Mouse (Mus musculus): ENCODE measurements around the gene Agbl3. TPM values are rescaled to one million over a fixed set of nuclear protein-coding genes. Genes with fewer than 3 reads are reported as not detected.

Agbl3 gene
- polyA plus RNA-seq (2015; fragmentation: Nextera tagmentation; extraction: Ambion mirVana): 9.4 and 14.4 TPM in 2 replicates

GRCm38 (mm10) chr6:34780231-34780942 lies at the start of gene Agbl3:
Gene Agbl3 (plus strand): TSS chr6:34780432.
- Histone ChIP-seq H3K9ac (ENCODE audit: low read depth, low read length) (peak within 1 kb of the TSS; percentile 91), H3K36me3 (ENCODE audit: control insufficient read depth, insufficient read depth, low read length) (no peaks in the 10 kb centered on the region), H3K4me1 (ENCODE audit: control insufficient read depth, insufficient read depth, low read depth, low read length) (peaks cover 2% of the 10 kb centered on the region; the same call in 1 of the 2 replicates), H3K4me3 (ENCODE audit: low read length) (peak within 1 kb of the TSS; percentile 67), H3K4me2 (ENCODE audit: low read length) (peak within 1 kb of the TSS; percentile 67), H3K9me3 (ENCODE audit: control insufficient read depth, low read length) (no peaks in the 10 kb centered on the region), H3K27me3 (replicated peaks; ENCODE audit: control insufficient read depth, insufficient read depth, low read length) (no peaks in the 10 kb centered on the region), H3K27ac (ENCODE audit: low read depth, low read length) (peak within 1 kb of the TSS; percentile 97)
- peak; percentile 96 for ATAC-seq
- whole genome bisulfite sequencing: under 1% methylated on average over 57 of the region's 81 CpGs

- no peak overlapping the region for H3K27ac ChIP-seq (ENCODE audit: low read depth, low read length)
- no peaks in the 10 kb centered on the region for H3K9me3 ChIP-seq (ENCODE audit: control insufficient read depth, low read length)
- no peak overlapping the region for H3K4me2 ChIP-seq (ENCODE audit: low read length)
- no peak for ATAC-seq
- no peak overlapping the region for H3K4me3 ChIP-seq (ENCODE audit: low read length)
- H3K4me1 ChIP-seq (ENCODE audit: control insufficient read depth, insufficient read depth, low read depth, low read length): peaks cover 7% of the 10 kb centered on the region
- no peak overlapping the region for H3K9ac ChIP-seq (ENCODE audit: low read depth, low read length)
- H3K27me3 ChIP-seq (replicated peaks; ENCODE audit: control insufficient read depth, insufficient read depth, low read length): no peaks in the 10 kb centered on the region
- 77% methylated on average over 6 of the region's 6 CpGs for WGBS
- no peaks in the 10 kb centered on the region for H3K36me3 ChIP-seq (ENCODE audit: control insufficient read depth, insufficient read depth, low read length)
Measured at GRCm38 (mm10) chr6:34731007-34731406, 49.2 kb upstream of the Agbl3 start.

GRCm38 (mm10) chr6:34731529-34731928 lies 48.7 kb upstream of the Agbl3 start:
- 57% methylated on average over 9 of the region's 9 CpGs for WGBS
- peaks cover 7% of the 10 kb centered on the region for H3K4me1 ChIP-seq (ENCODE audit: control insufficient read depth, insufficient read depth, low read depth, low read length)
- ATAC-seq: peak; percentile 52; the same call in 1 of the 2 replicates
- H3K4me2 ChIP-seq (ENCODE audit: low read length): peak overlapping the region; percentile 19; the same call in 1 of the 2 replicates
- H3K36me3 ChIP-seq (ENCODE audit: control insufficient read depth, insufficient read depth, low read length): no peaks in the 10 kb centered on the region
- no peak overlapping the region for H3K9ac ChIP-seq (ENCODE audit: low read depth, low read length)
- no peaks in the 10 kb centered on the region for H3K27me3 ChIP-seq (replicated peaks; ENCODE audit: control insufficient read depth, insufficient read depth, low read length)
- no peaks in the 10 kb centered on the region for H3K9me3 ChIP-seq (ENCODE audit: control insufficient read depth, low read length)
- no peak overlapping the region for H3K27ac ChIP-seq (ENCODE audit: low read depth, low read length)
- no peak overlapping the region for H3K4me3 ChIP-seq (ENCODE audit: low read length)

GRCm38 (mm10) chr6:34734940-34735695 lies 45.1 kb upstream of the Agbl3 start:
- Histone ChIP-seq H3K4me3 (ENCODE audit: low read length) (no peak overlapping the region), H3K9me3 (ENCODE audit: control insufficient read depth, low read length) (no peaks in the 10 kb centered on the region), H3K9ac (ENCODE audit: low read depth, low read length) (no peak overlapping the region), H3K36me3 (ENCODE audit: control insufficient read depth, insufficient read depth, low read length) (no peaks in the 10 kb centered on the region), H3K27ac (ENCODE audit: low read depth, low read length) (no peak overlapping the region), H3K27me3 (replicated peaks; ENCODE audit: control insufficient read depth, insufficient read depth, low read length) (no peaks in the 10 kb centered on the region), H3K4me1 (ENCODE audit: control insufficient read depth, insufficient read depth, low read depth, low read length) (peaks cover 7% of the 10 kb centered on the region), H3K4me2 (ENCODE audit: low read length) (no peak overlapping the region)
- no peak for ATAC-seq
- 88% methylated on average over 13 of the region's 13 CpGs for WGBS

GRCm38 (mm10) chr6:34736934-34737333 lies 43.3 kb upstream of the Agbl3 start:
- H3K4me3 ChIP-seq (ENCODE audit: low read length): no peak overlapping the region

GRCm38 (mm10) chr6:34743946-34744345 lies 36.3 kb upstream of the Agbl3 start:
- no peaks in the 10 kb centered on the region; the same call in 1 of the 2 replicates for H3K36me3 ChIP-seq (ENCODE audit: control insufficient read depth, insufficient read depth, low read length)
- no peaks in the 10 kb centered on the region for H3K27me3 ChIP-seq (replicated peaks; ENCODE audit: control insufficient read depth, insufficient read depth, low read length)
- no peak overlapping the region for H3K9ac ChIP-seq (ENCODE audit: low read depth, low read length)
- no peak overlapping the region for H3K4me3 ChIP-seq (ENCODE audit: low read length)
- no peak for ATAC-seq
- H3K4me2 ChIP-seq (ENCODE audit: low read length): no peak overlapping the region
- H3K27ac ChIP-seq (ENCODE audit: low read depth, low read length): no peak overlapping the region
- H3K4me1 ChIP-seq (ENCODE audit: control insufficient read depth, insufficient read depth, low read depth, low read length): no peaks in the 10 kb centered on the region
- no peaks in the 10 kb centered on the region for H3K9me3 ChIP-seq (ENCODE audit: control insufficient read depth, low read length)
- 79% methylated on average over 4 of the region's 4 CpGs for WGBS

More at GRCm38 (mm10) chr6:34736934-34737333, 43.3 kb upstream of the Agbl3 start:
- Histone ChIP-seq H3K4me1 (ENCODE audit: control insufficient read depth, insufficient read depth, low read depth, low read length) (no peaks in the 10 kb centered on the region), H3K27me3 (replicated peaks; ENCODE audit: control insufficient read depth, insufficient read depth, low read length) (no peaks in the 10 kb centered on the region), H3K9ac (ENCODE audit: low read depth, low read length) (no peak overlapping the region), H3K36me3 (ENCODE audit: control insufficient read depth, insufficient read depth, low read length) (no peaks in the 10 kb centered on the region), H3K4me2 (ENCODE audit: low read length) (no peak overlapping the region), H3K9me3 (ENCODE audit: control insufficient read depth, low read length) (no peaks in the 10 kb centered on the region), H3K27ac (ENCODE audit: low read depth, low read length) (no peak overlapping the region)
- no peak for ATAC-seq
- 63% methylated on average over 2 of the region's 2 CpGs for WGBS

GRCm38 (mm10) chr6:34747846-34748245 lies 32.4 kb upstream of the Agbl3 start:
- no peaks in the 10 kb centered on the region for H3K27me3 ChIP-seq (replicated peaks; ENCODE audit: control insufficient read depth, insufficient read depth, low read length)
- H3K4me2 ChIP-seq (ENCODE audit: low read length): no peak overlapping the region
- H3K36me3 ChIP-seq (ENCODE audit: control insufficient read depth, insufficient read depth, low read length): no peaks in the 10 kb centered on the region; the same call in 1 of the 2 replicates
- no peaks in the 10 kb centered on the region for H3K4me1 ChIP-seq (ENCODE audit: control insufficient read depth, insufficient read depth, low read depth, low read length)
- 73% methylated on average over 6 of the region's 6 CpGs for WGBS
- no peak overlapping the region for H3K4me3 ChIP-seq (ENCODE audit: low read length)
- no peaks in the 10 kb centered on the region for H3K9me3 ChIP-seq (ENCODE audit: control insufficient read depth, low read length)
- H3K9ac ChIP-seq (ENCODE audit: low read depth, low read length): no peak overlapping the region
- ATAC-seq: no peak
- no peak overlapping the region for H3K27ac ChIP-seq (ENCODE audit: low read depth, low read length)

GRCm38 (mm10) chr6:34748566-34748965 lies 31.7 kb upstream of the Agbl3 start:
- Histone ChIP-seq H3K27ac (ENCODE audit: low read depth, low read length) (no peak overlapping the region), H3K4me1 (ENCODE audit: control insufficient read depth, insufficient read depth, low read depth, low read length) (no peaks in the 10 kb centered on the region), H3K4me3 (ENCODE audit: low read length) (no peak overlapping the region), H3K27me3 (replicated peaks; ENCODE audit: control insufficient read depth, insufficient read depth, low read length) (no peaks in the 10 kb centered on the region), H3K9ac (ENCODE audit: low read depth, low read length) (no peak overlapping the region), H3K9me3 (ENCODE audit: control insufficient read depth, low read length) (no peaks in the 10 kb centered on the region), H3K4me2 (ENCODE audit: low read length) (no peak overlapping the region), H3K36me3 (ENCODE audit: control insufficient read depth, insufficient read depth, low read length) (no peaks in the 10 kb centered on the region; the same call in 1 of the 2 replicates)
- no peak for ATAC-seq
- 89% methylated on average over 11 of the region's 11 CpGs for WGBS

- H3K27me3 ChIP-seq (replicated peaks; ENCODE audit: control insufficient read depth, insufficient read depth, low read length): no peaks in the 10 kb centered on the region
- no peak for ATAC-seq
- WGBS: 87% methylated on average over 6 of the region's 6 CpGs
- no peaks in the 10 kb centered on the region for H3K9me3 ChIP-seq (ENCODE audit: control insufficient read depth, low read length)
- H3K4me1 ChIP-seq (ENCODE audit: control insufficient read depth, insufficient read depth, low read depth, low read length): no peaks in the 10 kb centered on the region
- no peak overlapping the region for H3K4me2 ChIP-seq (ENCODE audit: low read length)
- no peak overlapping the region for H3K27ac ChIP-seq (ENCODE audit: low read depth, low read length)
- H3K36me3 ChIP-seq (ENCODE audit: control insufficient read depth, insufficient read depth, low read length): no peaks in the 10 kb centered on the region
- H3K4me3 ChIP-seq (ENCODE audit: low read length): no peak overlapping the region
- H3K9ac ChIP-seq (ENCODE audit: low read depth, low read length): no peak overlapping the region
Measured at GRCm38 (mm10) chr6:34749526-34749925, 30.7 kb upstream of the Agbl3 start.

All from hindbrain, embryonic 16.5 days (tissue).